Mouse (Mus musculus): ENCODE measurements around the gene Gtpbp2.

DNA sequence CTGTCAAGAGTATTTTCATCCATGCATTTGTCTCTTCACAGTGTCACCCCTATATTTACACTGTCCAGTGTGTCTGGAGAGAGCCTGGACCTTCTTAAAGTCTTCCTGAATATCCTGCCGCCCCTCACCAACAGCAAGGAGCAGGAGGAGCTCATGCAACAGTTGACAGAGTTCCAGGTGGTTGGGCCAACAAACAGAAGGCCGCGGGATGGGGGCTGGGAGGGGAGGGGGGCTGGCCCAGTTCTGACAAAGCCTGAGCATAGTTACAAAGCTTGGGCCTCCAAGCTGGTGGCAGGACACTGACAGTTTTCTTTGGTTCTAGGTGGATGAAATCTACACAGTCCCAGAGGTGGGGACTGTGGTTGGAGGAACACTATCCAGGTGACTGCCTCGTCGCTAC lies 5.4 kb downstream of the Gtpbp2 start:
- TF ChIP-seq POLR2A (IDR thresholded peaks at IDR 0.05; ENCODE audit: extremely low read depth, insufficient read depth, low read length), result no peak
- TF ChIP-seq CTCF (IDR thresholded peaks at IDR 0.05; ENCODE audit: extremely low read depth, insufficient read depth, low read length), result no peak
